Mouse (Mus musculus): ENCODE results near the gene Eno1. TPM values are rescaled to one million over a fixed set of nuclear protein-coding genes. Genes with fewer than 3 reads are reported as not detected.
A peak's percentile ranks its signal among the peaks of the same experiment; 100 is the strongest.

Eno1 gene
- total RNA-seq, 1 experiment from 2014 or later: 200 TPM

- no peak for ATAC-seq (replicated peaks; ENCODE audit: low read depth, poor library complexity, severe bottlenecking)
These were observed 10.8 kb upstream of the Eno1 start for GRCm38 (mm10) chr4:150225700-150226099.

- ATAC-seq (replicated peaks; ENCODE audit: low read depth, poor library complexity, severe bottlenecking): 0 out of 2 replicates have a peak, but pooled peaks have one; percentile 25
These were observed 9.5 kb upstream of the Eno1 start for GRCm38 (mm10) chr4:150226818-150227688.

DNA sequence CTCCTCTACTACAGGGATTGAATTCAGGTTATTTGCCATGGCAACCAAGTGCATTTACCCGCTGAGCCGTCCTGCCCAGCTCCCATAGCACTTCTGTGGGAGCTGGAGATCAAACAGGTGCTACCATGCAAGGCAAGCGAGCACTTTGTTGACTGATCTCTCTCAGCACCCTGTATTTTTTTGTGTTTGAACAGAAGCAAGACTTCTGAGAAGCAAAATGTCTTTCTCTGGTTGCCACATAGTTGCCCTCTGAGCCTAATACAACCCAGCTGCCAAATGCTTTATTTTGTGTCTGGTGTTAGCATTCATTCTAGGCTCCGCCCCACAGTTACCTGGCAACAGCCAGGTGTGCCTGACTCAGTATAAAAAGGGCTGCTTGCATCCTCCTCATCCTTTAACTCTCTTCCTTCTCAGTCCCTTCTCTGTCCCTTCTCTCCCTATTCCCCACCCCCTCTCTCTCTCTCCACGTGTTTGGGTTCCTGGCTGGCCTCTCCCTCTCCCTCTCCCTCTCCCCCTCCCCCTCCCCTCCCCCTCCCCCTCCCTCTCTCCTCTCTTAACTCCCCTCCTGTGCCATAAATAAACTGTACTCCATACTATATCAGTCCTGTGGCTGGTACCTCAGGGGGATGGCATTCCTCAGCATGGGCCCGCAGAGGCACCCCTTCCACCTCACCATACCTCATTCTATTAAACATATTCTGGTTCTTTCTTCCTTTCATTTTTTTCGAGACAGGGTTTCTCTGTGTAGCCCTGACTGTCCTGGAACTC, 7.8 kb upstream of the Eno1 start:
- ATAC-seq (replicated peaks; ENCODE audit: low read depth, poor library complexity, severe bottlenecking): no peak

- ATAC-seq (replicated peaks; ENCODE audit: low read depth, poor library complexity, severe bottlenecking): no peak
These were observed 6.7 kb upstream of the Eno1 start for GRCm38 (mm10) chr4:150229747-150230390.

DNA sequence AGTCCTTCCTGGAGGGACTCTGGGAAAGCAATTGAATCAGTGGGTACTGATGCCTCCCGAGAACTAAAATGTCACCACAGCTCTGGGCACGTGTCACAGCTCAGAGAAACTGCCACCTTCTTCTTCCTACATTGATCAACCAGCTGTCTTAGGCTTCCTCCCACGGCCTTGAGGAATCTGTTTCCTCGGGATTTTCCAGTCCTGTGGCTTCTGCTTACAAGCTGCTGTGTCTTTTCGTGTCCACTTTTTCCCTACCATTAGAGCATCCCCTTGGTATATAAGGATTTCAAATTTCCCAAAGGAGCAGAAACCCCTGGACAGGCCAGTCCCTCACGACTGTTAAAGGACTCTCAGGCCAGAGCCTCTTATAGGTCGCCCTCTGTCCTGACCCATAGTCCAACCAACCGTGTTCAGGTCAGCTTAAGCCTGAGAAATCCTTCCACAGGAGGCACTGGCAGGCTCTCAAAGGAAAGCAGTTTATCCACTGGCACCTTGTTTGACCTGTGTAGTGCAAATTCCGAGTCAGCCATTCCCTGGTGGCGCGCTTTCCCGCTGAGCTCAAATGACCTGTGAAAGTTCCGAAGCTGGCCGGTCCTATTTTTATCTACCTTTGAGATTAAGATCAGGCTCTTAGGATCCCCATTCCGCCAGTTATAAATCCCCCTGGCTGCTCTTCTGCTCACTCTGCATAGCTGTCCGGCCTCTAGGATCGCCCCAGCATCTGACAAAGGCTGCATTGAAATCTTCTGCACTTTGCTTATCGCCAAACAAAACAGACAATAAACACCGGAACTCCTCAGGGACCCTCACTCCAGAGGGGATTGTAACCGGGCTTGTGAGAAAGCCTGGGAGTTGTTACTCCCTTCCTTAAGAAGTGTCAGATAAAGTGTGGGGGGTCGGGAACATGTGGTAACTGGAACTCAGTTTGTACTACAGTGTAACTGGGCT, 5.8 kb upstream of the Eno1 start:
- no peak for ATAC-seq (replicated peaks; ENCODE audit: low read depth, poor library complexity, severe bottlenecking)

DNA sequence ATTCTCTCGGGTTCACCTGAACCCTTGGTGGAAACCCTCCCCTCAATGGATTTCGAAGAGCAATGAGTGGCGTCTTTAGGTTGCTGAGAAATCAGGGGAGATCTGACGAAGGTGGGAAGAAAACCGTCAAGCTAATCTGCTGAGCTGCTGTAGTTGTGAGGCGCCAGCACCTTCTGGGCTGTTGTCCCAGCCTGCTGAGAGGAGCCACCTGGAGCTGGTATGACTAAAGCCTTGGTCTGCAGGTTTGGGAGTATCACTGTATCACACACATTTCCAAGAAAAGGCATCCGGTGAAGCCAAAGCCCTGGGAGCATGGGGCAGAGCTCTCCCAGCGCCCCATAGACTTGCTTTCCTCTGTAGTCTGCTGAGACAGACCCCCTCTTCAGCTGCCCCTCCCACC, 4.7 kb upstream of the Eno1 start:
- no peak for ATAC-seq (replicated peaks; ENCODE audit: low read depth, poor library complexity, severe bottlenecking)

DNA sequence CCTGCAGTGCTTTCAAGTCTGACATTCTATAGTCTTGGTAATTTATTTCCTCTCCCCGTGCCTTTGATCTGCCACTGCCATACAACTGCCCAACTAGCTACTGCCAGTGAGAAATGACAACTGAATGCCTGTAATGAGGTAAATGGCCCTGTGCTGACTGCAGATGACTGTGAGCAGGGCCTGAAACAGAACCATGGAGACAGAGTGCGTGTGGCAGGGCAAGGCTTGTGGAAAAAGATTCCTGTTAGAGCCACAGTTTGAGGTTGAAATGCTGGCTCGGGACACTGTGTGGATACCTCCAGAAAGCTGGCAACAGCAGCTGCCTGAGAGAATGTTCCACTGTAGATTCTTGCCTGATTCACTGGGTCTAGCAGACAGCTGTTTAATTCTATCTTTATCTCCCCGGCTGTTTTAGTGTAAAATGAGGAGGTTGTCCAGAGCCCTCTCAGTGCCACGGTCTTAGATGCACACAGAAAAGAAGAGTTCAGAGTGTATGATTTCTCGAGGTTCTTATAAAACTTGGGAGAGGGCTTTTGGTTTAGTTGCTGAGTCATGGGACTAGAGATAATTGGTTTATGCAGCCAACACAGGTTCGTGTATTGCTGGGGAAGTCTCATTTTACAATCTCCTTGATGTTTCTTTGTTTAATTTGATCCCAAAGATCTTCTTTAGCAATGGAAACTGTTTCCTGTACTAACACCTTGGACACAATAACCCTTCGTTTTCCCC, 1.8 kb upstream of the Eno1 start:
- ATAC-seq (replicated peaks; ENCODE audit: low read depth, poor library complexity, severe bottlenecking): no peak

- no peak for ATAC-seq (replicated peaks; ENCODE audit: low read depth, poor library complexity, severe bottlenecking)
These were observed 936 bp upstream of the Eno1 start for GRCm38 (mm10) chr4:150235585-150235984.

DNA sequence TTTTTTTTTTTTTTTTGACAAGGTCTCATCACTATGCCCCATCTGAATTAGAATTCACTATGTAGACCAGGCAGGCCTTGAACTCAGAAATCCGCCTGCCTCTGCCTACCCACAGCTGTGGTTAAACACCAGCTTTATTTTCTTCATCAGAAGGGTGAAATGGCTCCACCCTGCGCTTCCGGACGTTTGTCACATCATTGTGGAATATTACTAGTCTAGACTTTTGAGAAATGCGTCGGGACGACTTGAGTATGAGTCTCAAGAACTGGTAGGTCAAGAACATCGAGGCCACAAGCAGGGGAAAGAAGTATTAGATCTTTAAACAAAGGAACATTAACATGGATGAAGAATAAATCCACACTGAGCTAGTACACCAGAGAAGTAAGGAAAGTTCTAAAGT, 490 bp upstream of the Eno1 start:
- no peak for ATAC-seq (replicated peaks; ENCODE audit: low read depth, poor library complexity, severe bottlenecking)

DNA sequence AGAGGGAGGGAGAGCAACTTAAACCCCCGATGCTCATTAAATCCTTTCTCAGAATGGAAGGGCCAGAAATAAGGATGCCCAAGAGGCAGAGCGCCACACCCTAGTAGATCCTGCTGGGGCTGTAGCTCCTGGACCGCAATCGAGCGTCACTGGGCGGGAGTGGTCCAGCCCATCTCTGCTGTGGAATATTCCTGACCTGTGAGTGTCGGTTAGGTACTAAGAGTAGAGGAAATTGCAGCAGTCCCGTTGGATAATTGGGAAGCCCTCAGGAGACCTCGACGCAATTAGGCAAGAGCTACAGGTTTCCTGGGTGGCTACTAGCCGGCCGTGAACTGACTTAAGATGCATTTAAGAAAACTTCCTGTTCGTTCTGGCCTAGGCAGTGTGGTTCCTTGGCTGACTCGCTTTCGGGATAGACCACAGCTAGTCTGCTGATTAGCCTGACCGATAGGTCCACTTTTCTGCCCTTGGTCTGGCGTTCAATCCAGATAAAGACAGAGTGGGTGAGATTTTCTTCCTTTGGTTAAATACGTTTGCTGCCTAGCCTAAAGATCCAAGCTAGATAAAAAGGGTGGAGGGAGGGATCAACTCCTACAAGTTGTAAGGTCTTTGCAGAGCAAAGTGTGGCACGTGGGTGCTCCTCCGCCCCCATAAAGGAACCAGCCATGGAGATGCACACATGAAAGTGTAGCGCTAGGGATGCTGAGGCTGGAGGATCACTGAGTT, 1.3 kb downstream of the Eno1 start:
- no peak for ATAC-seq (replicated peaks; ENCODE audit: low read depth, poor library complexity, severe bottlenecking)

- ATAC-seq (replicated peaks; ENCODE audit: low read depth, poor library complexity, severe bottlenecking): no peak
These were observed 2.0 kb downstream of the Eno1 start for GRCm38 (mm10) chr4:150238433-150239086.

DNA sequence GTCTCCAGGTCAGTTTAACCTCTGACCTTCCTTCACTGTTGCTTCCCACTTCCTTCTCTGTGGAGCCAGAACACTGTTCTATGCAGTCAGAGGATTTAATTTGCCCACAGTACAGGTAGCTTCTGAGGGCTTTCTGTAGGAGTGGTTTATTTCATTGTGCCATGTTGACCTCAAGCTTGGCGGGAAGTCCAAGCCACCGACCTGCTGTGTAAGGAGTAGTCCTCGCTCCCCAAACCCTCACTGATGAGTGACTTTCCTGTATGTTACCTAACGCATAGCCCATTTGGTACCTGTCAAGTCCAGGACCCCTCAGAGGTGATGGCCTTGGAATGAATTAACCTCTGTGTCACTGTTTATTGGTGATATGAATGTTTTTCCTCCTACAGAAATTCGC, 2.6 kb downstream of the Eno1 start:
- no peak for ATAC-seq (replicated peaks; ENCODE audit: low read depth, poor library complexity, severe bottlenecking)

GRCm38 (mm10) chr4:150239503-150239902, 3.0 kb downstream of the Eno1 start:
- ATAC-seq (replicated peaks; ENCODE audit: low read depth, poor library complexity, severe bottlenecking): 0 out of 2 replicates have a peak, but pooled peaks have one; percentile 16

- peak; percentile 53 for ATAC-seq (replicated peaks; ENCODE audit: low read depth, poor library complexity, severe bottlenecking)
These were observed 3.4 kb downstream of the Eno1 start for GRCm38 (mm10) chr4:150239951-150240368.

GRCm38 (mm10) chr4:150240381-150240886, 3.9 kb downstream of the Eno1 start:
- ATAC-seq (replicated peaks; ENCODE audit: low read depth, poor library complexity, severe bottlenecking): no peak

GRCm38 (mm10) chr4:150241708-150242107, 5.2 kb downstream of the Eno1 start:
- ATAC-seq (replicated peaks; ENCODE audit: low read depth, poor library complexity, severe bottlenecking): no peak

- peak; percentile 67 for ATAC-seq (replicated peaks; ENCODE audit: low read depth, poor library complexity, severe bottlenecking)
These were observed 6.2 kb downstream of the Eno1 start for GRCm38 (mm10) chr4:150242745-150243144.

DNA sequence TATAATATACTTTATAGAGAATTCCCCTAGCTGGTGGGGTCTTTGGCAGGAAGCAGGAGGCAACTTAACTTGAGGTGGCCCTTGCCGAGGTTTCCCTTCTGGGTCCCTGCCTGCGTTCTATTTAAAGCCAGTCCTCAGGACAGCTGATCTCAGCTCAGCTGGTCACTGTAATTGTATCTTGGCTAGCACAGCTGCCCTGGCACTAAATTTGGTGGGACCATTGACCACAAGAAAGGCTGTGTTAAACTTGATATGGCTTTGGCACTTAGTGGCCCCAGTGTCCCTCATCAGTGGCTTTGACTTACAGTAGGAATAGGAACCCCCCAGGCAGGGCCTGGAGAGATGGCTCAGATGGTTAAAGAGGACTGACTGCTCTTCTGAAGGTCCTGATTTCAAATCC, 9.4 kb downstream of the Eno1 start:
- no peak for ATAC-seq (replicated peaks; ENCODE audit: low read depth, poor library complexity, severe bottlenecking)
